Mouse (Mus musculus): Measurements from ENCODE around the gene Cep78. TPM values are rescaled to one million over a fixed set of nuclear protein-coding genes. Genes with fewer than 3 reads are reported as not detected.

Gene Cep78
- polyA plus RNA-seq, 1 experiment from 2014 or later: 9.0 TPM

- no peak overlapping the region for H3K4me3 ChIP-seq (ENCODE audit: low read depth, low read length)
- H3K27me3 ChIP-seq (ENCODE audit: control insufficient read depth, insufficient read depth, low read length): no peaks in the 10 kb centered on the region
- H3K4me2 ChIP-seq (replicated peaks; ENCODE audit: low read depth): no peak overlapping the region
- no peaks in the 10 kb centered on the region for H3K4me1 ChIP-seq (replicated peaks; ENCODE audit: control insufficient read depth, insufficient read depth)
- ATAC-seq (ENCODE audit: low FRiP score, low TSS enrichment) (no peak), DNase-seq (ENCODE audit: low spot score) (no peak)
- WGBS: 87% methylated on average over 8 of the region's 8 CpGs
- no peaks in the 10 kb centered on the region for H3K9me3 ChIP-seq (ENCODE audit: control insufficient read depth, low read length)
- no peak overlapping the region for H3K9ac ChIP-seq (ENCODE audit: low read length)
- no peaks in the 10 kb centered on the region for H3K36me3 ChIP-seq (ENCODE audit: control insufficient read depth, insufficient read depth, low read length)
- no peak for TF ChIP-seq CTCF (IDR thresholded peaks at IDR 0.05; ENCODE audit: low read depth)
- TF ChIP-seq EP300 (optimal IDR thresholded peaks at IDR 0.05): no peak
- no peak overlapping the region for H3K27ac ChIP-seq (replicated peaks)
Measured at GRCm38 (mm10) chr19:16007131-16007530, 22.3 kb upstream of the Cep78 start.

DNA sequence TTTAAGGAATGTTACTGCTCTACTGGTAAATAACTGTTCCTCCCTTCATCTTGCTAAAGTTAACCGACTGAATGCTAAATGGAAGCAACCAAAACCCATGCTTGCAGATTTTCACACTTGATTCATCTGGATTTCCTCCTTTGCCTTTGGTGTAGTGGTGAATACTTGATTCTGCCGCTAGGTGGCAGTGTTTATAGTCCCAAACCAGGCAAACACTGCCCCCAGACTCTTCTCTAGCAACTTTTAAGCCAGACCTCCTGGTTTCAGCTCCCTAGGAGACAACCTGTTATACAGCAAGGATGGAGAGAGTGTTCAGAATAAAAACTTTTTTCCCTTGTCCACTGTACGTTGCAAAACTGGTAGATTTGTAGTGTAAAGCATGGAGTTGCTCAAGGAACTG is 13.4 kb upstream of the Cep78 start:
- DNase-seq (ENCODE audit: low spot score) (peak; percentile 60), ATAC-seq (ENCODE audit: low FRiP score, low TSS enrichment) (no peak)
- Histone ChIP-seq H3K27ac (replicated peaks) (no peak overlapping the region), H3K9ac (ENCODE audit: low read length) (no peak overlapping the region), H3K4me2 (replicated peaks; ENCODE audit: low read depth) (no peak overlapping the region), H3K36me3 (ENCODE audit: control insufficient read depth, insufficient read depth, low read length) (no peaks in the 10 kb centered on the region), H3K27me3 (ENCODE audit: control insufficient read depth, insufficient read depth, low read length) (no peaks in the 10 kb centered on the region), H3K9me3 (ENCODE audit: control insufficient read depth, low read length) (no peaks in the 10 kb centered on the region), H3K4me3 (ENCODE audit: low read depth, low read length) (no peak overlapping the region), H3K4me1 (replicated peaks; ENCODE audit: control insufficient read depth, insufficient read depth) (no peaks in the 10 kb centered on the region)
- 2% methylated on average over 3 of the region's 3 CpGs for WGBS
- no peak for TF ChIP-seq EP300 (optimal IDR thresholded peaks at IDR 0.05)
- TF ChIP-seq CTCF (IDR thresholded peaks at IDR 0.05; ENCODE audit: low read depth): peak; percentile 91

DNA sequence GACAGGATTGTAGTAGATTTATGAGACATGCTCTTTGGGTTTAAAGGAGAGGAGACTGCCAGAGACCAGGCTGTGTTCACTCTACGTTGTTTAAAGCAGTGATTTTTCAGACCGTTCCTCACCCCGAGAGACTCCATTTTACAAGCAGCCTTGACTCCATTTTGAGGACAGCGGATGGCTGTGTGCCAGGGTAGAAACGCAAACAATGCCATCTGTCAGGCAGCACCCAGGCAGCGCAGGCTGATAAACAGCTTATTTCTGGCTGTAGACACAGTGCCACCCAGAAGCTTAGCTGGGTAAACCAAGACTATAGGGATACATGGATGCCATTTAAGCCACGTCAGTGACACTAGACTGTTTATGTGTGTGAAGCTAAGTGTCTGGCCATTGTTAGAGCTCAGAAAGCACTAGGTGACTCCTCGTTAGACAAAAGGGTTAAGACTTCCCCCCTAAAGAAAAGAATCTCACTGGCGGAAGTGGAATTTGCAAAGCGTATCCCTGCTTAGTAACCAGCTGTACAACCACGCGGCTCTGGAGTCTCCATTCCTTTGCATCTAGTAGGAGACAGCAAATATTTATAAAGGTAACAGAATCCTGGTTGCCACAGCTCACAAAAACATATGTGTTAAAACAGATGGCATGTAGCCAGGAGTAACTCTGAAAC is 12.2 kb upstream of the Cep78 start:
- TF ChIP-seq CTCF (IDR thresholded peaks at IDR 0.05; ENCODE audit: low read depth) (0 out of 2 replicates have a peak, but pooled peaks have one; percentile 8), EP300 (optimal IDR thresholded peaks at IDR 0.05) (no peak)
- peak; percentile 67 for DNase-seq (ENCODE audit: low spot score)
- Histone ChIP-seq H3K27ac (replicated peaks) (no peak overlapping the region), H3K4me1 (replicated peaks; ENCODE audit: control insufficient read depth, insufficient read depth) (no peaks in the 10 kb centered on the region), H3K4me3 (ENCODE audit: low read depth, low read length) (peak overlapping the region; percentile 18; the same call in 1 of the 2 replicates), H3K27me3 (ENCODE audit: control insufficient read depth, insufficient read depth, low read length) (no peaks in the 10 kb centered on the region), H3K9ac (ENCODE audit: low read length) (no peak overlapping the region), H3K4me2 (replicated peaks; ENCODE audit: low read depth) (peak overlapping the region; percentile 46), H3K9me3 (ENCODE audit: control insufficient read depth, low read length) (no peaks in the 10 kb centered on the region), H3K36me3 (ENCODE audit: control insufficient read depth, insufficient read depth, low read length) (no peaks in the 10 kb centered on the region)
- 25% methylated on average over 12 of the region's 12 CpGs for WGBS
- peak; percentile 79 for ATAC-seq (ENCODE audit: low FRiP score, low TSS enrichment)

GRCm38 (mm10) chr19:15990102-15990501 is 5.3 kb upstream of the Cep78 start:
- no peaks in the 10 kb centered on the region for H3K36me3 ChIP-seq (ENCODE audit: control insufficient read depth, insufficient read depth, low read length)
- H3K4me2 ChIP-seq (replicated peaks; ENCODE audit: low read depth): no peak overlapping the region
- no peaks in the 10 kb centered on the region for H3K9me3 ChIP-seq (ENCODE audit: control insufficient read depth, low read length)
- 69% methylated on average over 1 of the region's 1 CpGs for WGBS
- H3K4me1 ChIP-seq (replicated peaks; ENCODE audit: control insufficient read depth, insufficient read depth): no peaks in the 10 kb centered on the region
- ATAC-seq (ENCODE audit: low FRiP score, low TSS enrichment) (no peak), DNase-seq (ENCODE audit: low spot score) (no peak)
- no peak overlapping the region for H3K27ac ChIP-seq (replicated peaks)
- TF ChIP-seq EP300 (optimal IDR thresholded peaks at IDR 0.05): no peak
- TF ChIP-seq CTCF (IDR thresholded peaks at IDR 0.05; ENCODE audit: low read depth): no peak
- no peak overlapping the region for H3K9ac ChIP-seq (ENCODE audit: low read length)
- H3K27me3 ChIP-seq (ENCODE audit: control insufficient read depth, insufficient read depth, low read length): no peaks in the 10 kb centered on the region
- H3K4me3 ChIP-seq (ENCODE audit: low read depth, low read length): no peak overlapping the region

GRCm38 (mm10) chr19:15985172-15985713 is 454 bp upstream of the Cep78 start:
- 29% methylated on average over 10 of the region's 10 CpGs for WGBS
- Histone ChIP-seq H3K9ac (ENCODE audit: low read length) (peak overlapping the region; percentile 18; the same call in 1 of the 2 replicates), H3K4me3 (ENCODE audit: low read depth, low read length) (peak overlapping the region; percentile 78), H3K27me3 (ENCODE audit: control insufficient read depth, insufficient read depth, low read length) (no peaks in the 10 kb centered on the region), H3K9me3 (ENCODE audit: control insufficient read depth, low read length) (no peaks in the 10 kb centered on the region), H3K4me2 (replicated peaks; ENCODE audit: low read depth) (peak overlapping the region; percentile 85), H3K27ac (replicated peaks) (no peak overlapping the region), H3K36me3 (ENCODE audit: control insufficient read depth, insufficient read depth, low read length) (no peaks in the 10 kb centered on the region), H3K4me1 (replicated peaks; ENCODE audit: control insufficient read depth, insufficient read depth) (no peaks in the 10 kb centered on the region)
- no peak for DNase-seq (ENCODE audit: low spot score)
- no peak for TF ChIP-seq CTCF (IDR thresholded peaks at IDR 0.05; ENCODE audit: low read depth)
- TF ChIP-seq EP300 (optimal IDR thresholded peaks at IDR 0.05): no peak
- no peak for ATAC-seq (ENCODE audit: low FRiP score, low TSS enrichment)

- H3K4me1 ChIP-seq (replicated peaks; ENCODE audit: control insufficient read depth, insufficient read depth): no peaks in the 10 kb centered on the region
- ATAC-seq (ENCODE audit: low FRiP score, low TSS enrichment): no peak
- 51% methylated on average over 15 of the region's 15 CpGs for WGBS
- H3K9me3 ChIP-seq (ENCODE audit: control insufficient read depth, low read length): no peaks in the 10 kb centered on the region
- no peaks in the 10 kb centered on the region for H3K27me3 ChIP-seq (ENCODE audit: control insufficient read depth, insufficient read depth, low read length)
- H3K4me3 ChIP-seq (ENCODE audit: low read depth, low read length): peak overlapping the region; percentile 78
- no peak overlapping the region for H3K27ac ChIP-seq (replicated peaks)
- TF ChIP-seq EP300 (optimal IDR thresholded peaks at IDR 0.05) (no peak), CTCF (IDR thresholded peaks at IDR 0.05; ENCODE audit: low read depth) (no peak)
- peak overlapping the region; percentile 85 for H3K4me2 ChIP-seq (replicated peaks; ENCODE audit: low read depth)
- no peak for DNase-seq (ENCODE audit: low spot score)
- H3K36me3 ChIP-seq (ENCODE audit: control insufficient read depth, insufficient read depth, low read length): no peaks in the 10 kb centered on the region
- H3K9ac ChIP-seq (ENCODE audit: low read length): peak overlapping the region; percentile 74
Measured at GRCm38 (mm10) chr19:15983739-15984344, 947 bp downstream of the Cep78 start.
